Mouse (Mus musculus): ENCODE results near the gene Ugt1a5. TPM values are rescaled to one million over a fixed set of nuclear protein-coding genes. Genes with fewer than 3 reads are reported as not detected.
"Not testable (repeated sequence)": the region's sequence is repeated elsewhere in the genome, so short reads cannot be mapped to it uniquely, and the experiment has no call there.

Ugt1a5 gene
- polyA plus RNA-seq, 1 experiment: 0.04 TPM

DNA sequence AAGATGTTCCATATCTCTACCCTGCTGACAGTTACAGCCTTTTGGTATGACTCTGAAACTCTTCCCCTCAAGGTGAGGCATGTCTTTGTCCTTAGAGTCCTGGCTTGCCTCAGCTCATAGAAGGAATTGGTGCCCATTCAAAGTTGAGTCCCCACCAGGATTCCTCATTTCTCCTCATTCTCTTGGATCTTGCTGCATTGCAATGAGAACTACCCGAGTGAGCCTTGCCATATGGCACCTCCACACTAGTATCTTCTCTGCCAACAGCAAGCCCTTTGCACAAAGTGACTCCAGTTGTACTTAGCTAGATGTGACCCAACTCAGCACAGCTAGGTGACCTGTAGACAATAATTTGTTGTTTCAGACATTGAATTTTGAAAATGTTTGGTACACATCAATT, 57.8 kb downstream of the Ugt1a5 start:
- H3K9me3 ChIP-seq: peaks cover 25% of the 10 kb centered on the region
- no peaks in the 10 kb centered on the region for H3K36me3 ChIP-seq (replicated peaks; ENCODE audit: low read length)
- H3K4me1 ChIP-seq: no peaks in the 10 kb centered on the region
- no peak for TF ChIP-seq FLI1 (IDR thresholded peaks at IDR 0.05; ENCODE audit: low read length)
- TF ChIP-seq GATA1 (IDR thresholded peaks at IDR 0.05; ENCODE audit: borderline replicate concordance, low read length): no peak
- no peak overlapping the region for H3K4me3 ChIP-seq (replicated peaks)
- no peaks in the 10 kb centered on the region for H3K27me3 ChIP-seq (replicated peaks)

DNA sequence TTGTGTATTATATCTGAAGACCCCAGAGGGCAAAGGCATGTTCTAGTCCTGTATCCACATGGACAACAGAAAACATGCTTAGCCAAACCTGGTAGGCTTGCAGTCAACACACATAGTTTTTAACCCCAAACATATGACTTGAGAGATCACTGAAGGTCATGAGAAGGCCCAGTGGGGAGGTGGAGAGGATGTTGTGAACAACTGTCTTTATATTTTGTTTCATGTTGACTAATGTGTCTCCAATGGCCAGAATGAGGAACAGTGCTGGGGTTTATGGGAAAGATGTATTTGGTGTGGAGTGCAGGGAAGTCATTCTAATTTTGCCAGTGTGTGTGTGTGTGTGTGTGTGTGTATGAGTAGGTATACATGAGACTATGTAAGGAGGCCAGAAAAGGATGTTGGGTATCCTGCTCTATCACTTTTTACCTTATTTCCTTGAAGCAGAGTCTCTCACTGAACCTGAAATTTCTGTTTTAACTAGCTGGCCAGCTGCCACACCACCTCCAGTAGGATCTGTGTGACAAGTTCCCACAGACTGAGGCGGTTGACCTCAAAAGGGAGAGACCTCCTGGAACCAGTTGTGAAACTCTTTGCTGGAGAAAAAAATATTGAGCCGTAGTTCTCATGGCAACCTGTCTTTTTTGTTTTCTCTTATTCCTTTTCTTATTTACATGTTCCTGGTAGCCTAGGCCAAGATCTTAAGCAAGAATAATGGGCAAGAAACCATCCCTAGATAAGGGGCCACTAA, 58.4 kb downstream of the Ugt1a5 start:
- H3K4me1 ChIP-seq: no peaks in the 10 kb centered on the region
- no peak for TF ChIP-seq FLI1 (IDR thresholded peaks at IDR 0.05; ENCODE audit: low read length)
- TF ChIP-seq GATA1 (IDR thresholded peaks at IDR 0.05; ENCODE audit: borderline replicate concordance, low read length): no peak
- no peak overlapping the region for H3K4me3 ChIP-seq (replicated peaks)
- peaks cover 27% of the 10 kb centered on the region for H3K9me3 ChIP-seq
- no peaks in the 10 kb centered on the region for H3K36me3 ChIP-seq (replicated peaks; ENCODE audit: low read length)
- no peaks in the 10 kb centered on the region for H3K27me3 ChIP-seq (replicated peaks)

DNA sequence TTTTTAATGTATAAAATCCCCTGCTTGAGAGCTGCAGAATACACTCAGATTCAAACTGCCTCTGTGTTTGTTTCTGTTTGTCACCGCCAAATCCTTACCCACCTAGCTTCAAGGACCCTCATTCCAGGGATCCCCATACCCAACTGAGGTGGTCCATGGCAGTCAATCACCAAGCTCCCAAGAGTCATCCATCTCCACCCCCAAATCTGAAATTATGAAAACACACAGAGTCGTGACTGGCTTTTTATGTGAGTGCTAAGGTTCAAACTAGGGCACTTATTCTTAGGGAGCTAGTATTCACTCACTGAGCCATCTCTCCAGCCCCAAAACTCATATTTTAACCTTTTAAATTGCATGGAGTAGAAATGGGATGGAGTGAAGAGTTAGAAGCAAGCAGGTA, 59.5 kb downstream of the Ugt1a5 start:
- H3K9me3 ChIP-seq: peaks cover 37% of the 10 kb centered on the region
- not testable (repeated sequence) for H3K4me3 ChIP-seq (replicated peaks); H3K27me3 ChIP-seq (replicated peaks); H3K36me3 ChIP-seq (replicated peaks; ENCODE audit: low read length); H3K4me1 ChIP-seq

DNA sequence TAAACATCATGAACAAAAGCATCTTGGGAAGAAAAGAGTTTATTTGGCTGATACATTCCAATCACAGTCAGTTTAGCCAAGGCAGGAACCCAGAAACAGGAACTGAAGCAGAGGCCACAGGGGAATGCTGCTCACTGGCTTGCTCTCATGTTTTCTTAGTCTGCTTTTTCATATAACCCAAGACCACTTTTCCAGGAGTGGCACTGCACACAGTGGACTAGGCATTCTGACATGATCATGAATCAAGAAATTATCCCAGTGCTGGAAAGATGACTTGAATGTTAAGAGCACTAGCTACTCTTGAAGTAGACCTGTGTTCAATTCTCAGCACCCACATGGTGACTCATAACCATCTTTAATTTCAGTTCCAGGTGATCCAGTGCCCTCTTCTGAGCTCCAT, 59.9 kb downstream of the Ugt1a5 start:
- Histone ChIP-seq H3K4me3 (replicated peaks) (no peak overlapping the region), H3K4me1 (no peaks in the 10 kb centered on the region), H3K9me3 (peaks cover 41% of the 10 kb centered on the region)

DNA sequence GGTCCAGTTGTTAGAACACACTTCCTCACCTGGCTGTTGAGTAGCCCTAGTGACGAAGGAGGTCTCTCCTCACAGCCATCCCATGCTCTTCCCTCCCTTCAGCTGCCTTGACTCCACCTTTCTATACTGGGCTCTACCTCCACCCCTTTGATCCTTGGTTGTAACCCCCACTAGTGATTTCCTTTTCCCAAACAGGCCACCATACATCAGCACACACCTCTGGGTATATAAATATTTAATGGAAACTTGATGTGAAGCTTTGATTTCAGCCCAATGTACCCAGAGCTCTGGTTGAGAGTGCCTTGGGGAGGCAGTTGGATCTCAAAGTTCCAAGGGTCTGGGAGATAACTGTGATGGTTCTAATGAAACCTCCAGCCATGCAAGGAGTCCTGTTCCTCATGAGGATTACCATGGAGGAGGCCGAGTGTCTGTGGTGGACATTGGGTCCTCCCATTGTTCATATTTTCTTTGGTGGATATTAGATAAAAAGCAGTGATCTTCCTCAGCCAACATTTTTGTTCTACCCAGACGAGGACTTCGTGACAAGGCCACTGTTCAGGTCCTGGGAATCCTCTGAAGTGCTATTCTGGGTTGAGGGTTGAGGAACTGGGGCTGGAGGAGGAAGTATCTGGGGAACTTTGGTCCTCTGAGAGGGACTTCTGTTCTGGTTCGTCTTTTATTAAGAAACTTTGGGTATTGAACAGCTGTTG, 61.0 kb downstream of the Ugt1a5 start, which contains the start of gene Mroh2a:
Gene Mroh2a (plus strand): TSS at position 317 of the 710 bp plus-strand sequence.
- Histone ChIP-seq H3K36me3 (replicated peaks; ENCODE audit: low read length) (no peaks in the 10 kb centered on the region), H3K9me3 (peaks cover 50% of the 10 kb centered on the region), H3K27me3 (replicated peaks) (no peaks in the 10 kb centered on the region), H3K4me3 (replicated peaks) (no peak within 1 kb of the TSS), H3K4me1 (no peaks in the 10 kb centered on the region)
- TF ChIP-seq FLI1 (IDR thresholded peaks at IDR 0.05; ENCODE audit: low read length) (no peak), GATA1 (IDR thresholded peaks at IDR 0.05; ENCODE audit: borderline replicate concordance, low read length) (no peak)

More for the DNA sequence above, 59.9 kb downstream of the Ugt1a5 start:
- TF ChIP-seq GATA1 (IDR thresholded peaks at IDR 0.05; ENCODE audit: borderline replicate concordance, low read length) (no peak), FLI1 (IDR thresholded peaks at IDR 0.05; ENCODE audit: low read length) (no peak)
- Histone ChIP-seq H3K36me3 (replicated peaks; ENCODE audit: low read length) (no peaks in the 10 kb centered on the region), H3K27me3 (replicated peaks) (no peaks in the 10 kb centered on the region)

DNA sequence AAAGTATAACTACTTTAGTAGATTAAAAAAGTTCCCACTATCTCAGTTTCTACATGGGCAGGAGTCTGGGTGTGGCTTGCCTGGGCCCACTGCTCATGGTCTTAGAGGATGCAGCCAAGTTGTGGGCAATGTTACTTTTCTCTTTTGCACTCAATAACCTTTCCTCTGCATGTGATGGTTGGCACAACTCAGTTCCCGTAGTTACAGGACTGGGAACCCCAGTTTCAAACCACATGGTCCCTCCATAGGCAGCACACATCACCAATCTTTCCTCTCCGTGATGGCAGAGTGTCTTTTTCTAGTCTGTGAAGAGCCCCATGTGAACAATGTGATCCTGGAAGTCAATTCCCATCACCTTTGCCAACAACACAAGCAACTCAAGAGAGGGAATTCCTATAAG, 61.7 kb downstream of the Ugt1a5 start:
- TF ChIP-seq GATA1 (IDR thresholded peaks at IDR 0.05; ENCODE audit: borderline replicate concordance, low read length): no peak
- TF ChIP-seq FLI1 (IDR thresholded peaks at IDR 0.05; ENCODE audit: low read length): no peak
- peaks cover 54% of the 10 kb centered on the region for H3K9me3 ChIP-seq
- no peaks in the 10 kb centered on the region for H3K36me3 ChIP-seq (replicated peaks; ENCODE audit: low read length)
- H3K4me1 ChIP-seq: no peaks in the 10 kb centered on the region
- H3K4me3 ChIP-seq (replicated peaks): no peak overlapping the region
- no peaks in the 10 kb centered on the region for H3K27me3 ChIP-seq (replicated peaks)

DNA sequence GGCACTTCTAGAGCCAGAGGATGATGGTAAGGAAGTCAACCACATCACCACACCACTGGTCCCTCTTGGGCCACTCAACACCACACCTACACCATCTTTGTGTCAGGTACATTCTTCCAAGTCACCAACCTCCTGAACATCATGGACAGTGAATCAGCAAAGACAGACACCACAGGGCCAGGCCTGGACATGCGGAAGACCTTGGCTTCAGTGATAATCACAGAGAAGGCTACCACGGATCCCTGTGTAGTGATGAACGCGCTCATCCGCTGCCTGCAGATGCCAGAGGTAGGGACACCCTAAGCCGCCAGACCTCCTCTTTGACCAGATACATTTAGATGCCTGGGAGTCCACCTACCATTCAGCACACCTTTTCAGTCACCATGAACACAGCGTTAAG, 62.3 kb downstream of the Ugt1a5 start:
- Histone ChIP-seq H3K4me3 (replicated peaks) (peak overlapping the region; percentile 3), H3K4me1 (no peaks in the 10 kb centered on the region), H3K9me3 (peaks cover 61% of the 10 kb centered on the region), H3K27me3 (replicated peaks) (no peaks in the 10 kb centered on the region), H3K36me3 (replicated peaks; ENCODE audit: low read length) (no peaks in the 10 kb centered on the region)
- TF ChIP-seq FLI1 (IDR thresholded peaks at IDR 0.05; ENCODE audit: low read length) (no peak), GATA1 (IDR thresholded peaks at IDR 0.05; ENCODE audit: borderline replicate concordance, low read length) (no peak)

DNA sequence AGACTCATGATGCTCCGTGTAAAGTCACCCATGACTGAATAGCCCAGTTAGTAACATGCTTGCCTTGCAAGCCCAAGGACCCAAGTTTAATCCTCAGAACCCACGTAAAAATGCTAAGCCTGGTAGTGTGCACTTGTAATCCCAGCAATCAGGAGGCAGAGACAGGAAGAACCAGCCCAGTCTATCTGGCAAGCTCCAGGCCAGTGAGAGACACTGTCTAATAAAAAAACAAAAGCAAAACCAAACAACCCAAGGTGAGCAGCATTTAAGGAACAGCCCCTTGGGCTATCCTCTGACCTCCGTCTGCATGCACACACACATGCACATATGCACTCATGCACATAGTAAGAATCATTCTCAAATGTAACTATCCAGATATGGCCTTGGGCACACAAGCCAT, 63.8 kb downstream of the Ugt1a5 start:
- no peak for TF ChIP-seq GATA1 (IDR thresholded peaks at IDR 0.05; ENCODE audit: borderline replicate concordance, low read length)
- no peak for TF ChIP-seq FLI1 (IDR thresholded peaks at IDR 0.05; ENCODE audit: low read length)

DNA sequence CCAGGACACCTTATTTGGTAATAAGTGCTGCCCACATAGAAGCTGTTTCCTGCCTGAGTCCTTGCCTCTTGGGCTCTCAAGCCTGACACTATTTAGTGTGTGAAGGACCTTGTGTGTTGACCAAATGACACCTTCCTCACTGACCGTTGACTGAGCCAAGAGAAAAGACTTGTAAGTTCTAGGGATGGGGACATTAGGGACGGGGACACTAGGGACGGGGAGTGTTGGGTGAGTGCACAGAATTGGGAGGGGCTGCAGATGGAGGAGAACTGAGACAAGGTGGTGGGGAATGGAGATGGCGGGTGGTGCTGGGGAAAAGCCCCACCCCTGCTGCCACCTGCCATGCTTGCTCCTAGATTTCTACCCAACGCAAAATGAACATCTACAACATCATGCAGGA, 64.2 kb downstream of the Ugt1a5 start:
- Histone ChIP-seq H3K4me1 (no peaks in the 10 kb centered on the region), H3K9me3 (peaks cover 78% of the 10 kb centered on the region), H3K36me3 (replicated peaks; ENCODE audit: low read length) (no peaks in the 10 kb centered on the region), H3K4me3 (replicated peaks) (peak overlapping the region; percentile 5), H3K27me3 (replicated peaks) (peaks cover 3% of the 10 kb centered on the region)
- no peak for TF ChIP-seq GATA1 (IDR thresholded peaks at IDR 0.05; ENCODE audit: borderline replicate concordance, low read length)
- no peak for TF ChIP-seq FLI1 (IDR thresholded peaks at IDR 0.05; ENCODE audit: low read length)

More for the DNA sequence above, 63.8 kb downstream of the Ugt1a5 start:
- H3K36me3 ChIP-seq (replicated peaks; ENCODE audit: low read length): no peaks in the 10 kb centered on the region
- H3K4me3 ChIP-seq (replicated peaks): no peak overlapping the region
- no peaks in the 10 kb centered on the region for H3K4me1 ChIP-seq
- no peaks in the 10 kb centered on the region for H3K27me3 ChIP-seq (replicated peaks)
- H3K9me3 ChIP-seq: peaks cover 74% of the 10 kb centered on the region

DNA sequence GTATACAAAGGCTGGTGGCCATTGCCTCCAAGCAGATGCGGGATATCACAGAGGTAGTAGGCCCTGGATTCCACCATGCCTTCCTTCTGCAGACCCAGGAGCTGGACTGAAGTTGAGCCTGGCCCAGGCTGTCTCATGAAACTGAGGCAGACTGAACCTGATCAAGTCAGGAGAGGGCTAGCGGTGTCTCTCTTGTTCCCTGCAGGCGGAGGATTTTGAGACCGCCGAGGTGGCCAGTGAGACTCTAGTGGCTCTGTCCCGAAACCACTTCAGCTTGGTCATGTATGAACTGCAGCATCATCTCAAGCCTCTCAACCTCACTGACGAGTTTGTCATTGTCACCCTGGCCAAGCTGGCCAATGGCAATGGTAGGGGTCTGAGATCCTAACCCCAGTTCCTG, 64.6 kb downstream of the Ugt1a5 start:
- TF ChIP-seq GATA1 (IDR thresholded peaks at IDR 0.05; ENCODE audit: borderline replicate concordance, low read length) (no peak), FLI1 (IDR thresholded peaks at IDR 0.05; ENCODE audit: low read length) (no peak)
- H3K9me3 ChIP-seq: peaks cover 81% of the 10 kb centered on the region

More for the DNA sequence above, 64.6 kb downstream of the Ugt1a5 start:
- Histone ChIP-seq H3K4me3 (replicated peaks) (peak overlapping the region; percentile 5), H3K36me3 (replicated peaks; ENCODE audit: low read length) (no peaks in the 10 kb centered on the region), H3K4me1 (no peaks in the 10 kb centered on the region), H3K27me3 (replicated peaks) (peaks cover 4% of the 10 kb centered on the region)

All from megakaryocyte, embryonic 14.5 days (primary cell).